Mouse (Mus musculus): ENCODE measurements around the gene Fam181a.

Fam181a gene

GRCm38 (mm10) chr12:103314640-103315361, 4.0 kb downstream of the Fam181a start:
- no peak for DNase-seq (ENCODE audit: low read depth, low spot score)

GRCm38 (mm10) chr12:103315831-103316545, 5.2 kb downstream of the Fam181a start:
- DNase-seq (ENCODE audit: low read depth, low spot score), result no peak

GRCm38 (mm10) chr12:103322801-103323200, 12.0 kb downstream of the Fam181a start:
- no peak for DNase-seq (ENCODE audit: low read depth, low spot score)

GRCm38 (mm10) chr12:103325156-103325857, 14.5 kb downstream of the Fam181a start:
- DNase-seq (ENCODE audit: low read depth, low spot score), result peak; percentile 93

- DNase-seq (ENCODE audit: low read depth, low spot score), result no peak
Measured at GRCm38 (mm10) chr12:103326569-103326968, 15.8 kb downstream of the Fam181a start.

GRCm38 (mm10) chr12:103327107-103327506, 16.3 kb downstream of the Fam181a start:
- DNase-seq (ENCODE audit: low read depth, low spot score), result no peak

- no peak for DNase-seq (ENCODE audit: low read depth, low spot score)
Measured at GRCm38 (mm10) chr12:103328448-103329191, 17.8 kb downstream of the Fam181a start.

- DNase-seq (ENCODE audit: low read depth, low spot score), result no peak
Measured at GRCm38 (mm10) chr12:103331491-103331890, 20.7 kb downstream of the Fam181a start.

GRCm38 (mm10) chr12:103332879-103333278, 22.1 kb downstream of the Fam181a start:
- DNase-seq (ENCODE audit: low read depth, low spot score), result no peak

- DNase-seq (ENCODE audit: low read depth, low spot score), result no peak
Measured at GRCm38 (mm10) chr12:103333426-103333825, 22.7 kb downstream of the Fam181a start.

- no peak for DNase-seq (ENCODE audit: low read depth, low spot score)
Measured at GRCm38 (mm10) chr12:103336766-103337165, 26.0 kb downstream of the Fam181a start.

GRCm38 (mm10) chr12:103338162-103338798, 27.5 kb downstream of the Fam181a start:
- no peak for DNase-seq (ENCODE audit: low read depth, low spot score)

- DNase-seq (ENCODE audit: low read depth, low spot score), result no peak
Measured at GRCm38 (mm10) chr12:103341212-103341611, 30.4 kb downstream of the Fam181a start.

GRCm38 (mm10) chr12:103343456-103343855, 32.7 kb downstream of the Fam181a start:
- DNase-seq (ENCODE audit: low read depth, low spot score), result no peak

- DNase-seq (ENCODE audit: low read depth, low spot score), result no peak
Measured at GRCm38 (mm10) chr12:103344934-103345333, 34.2 kb downstream of the Fam181a start.

- DNase-seq (ENCODE audit: low read depth, low spot score), result no peak
Measured at GRCm38 (mm10) chr12:103346945-103347344, 36.2 kb downstream of the Fam181a start.

GRCm38 (mm10) chr12:103347406-103347805, 36.6 kb downstream of the Fam181a start:
- DNase-seq (ENCODE audit: low read depth, low spot score), result no peak

GRCm38 (mm10) chr12:103348506-103348905, 37.7 kb downstream of the Fam181a start:
- DNase-seq (ENCODE audit: low read depth, low spot score), result peak; percentile 81

GRCm38 (mm10) chr12:103352735-103353134, 42.0 kb downstream of the Fam181a start:
- DNase-seq (ENCODE audit: low read depth, low spot score), result no peak

GRCm38 (mm10) chr12:103353538-103353937, 42.8 kb downstream of the Fam181a start:
- peak; percentile 81 for DNase-seq (ENCODE audit: low read depth, low spot score)

GRCm38 (mm10) chr12:103355746-103356414, 45.1 kb downstream of the Fam181a start, which contains the start of gene Asb2:
Gene Asb2 (minus strand): TSS chr12:103356001.
- no peak for DNase-seq (ENCODE audit: low read depth, low spot score)
